Mouse (Mus musculus): ENCODE results near the gene Slc5a11. TPM values are rescaled to one million over a fixed set of nuclear protein-coding genes. Genes with fewer than 3 reads are reported as not detected.

The Slc5a11 gene
- polyA plus RNA-seq, 1 experiment from 2014 or later = 0.50 TPM

GRCm38 (mm10) chr7:123287903-123288302, 73.3 kb downstream of the Slc5a11 start:
- Histone ChIP-seq H3K36me3 (ENCODE audit: control insufficient read depth, insufficient read depth, low read length) (0 out of 2 replicates have a peak, but pooled peaks cover 7% of the 10 kb centered on the region), H3K4me2 (ENCODE audit: low read length) (no peak overlapping the region), H3K9ac (ENCODE audit: low read depth, low read length) (no peak overlapping the region), H3K27me3 (replicated peaks; ENCODE audit: control insufficient read depth, insufficient read depth, low read length) (no peaks in the 10 kb centered on the region), H3K4me3 (ENCODE audit: low read length) (no peak overlapping the region), H3K9me3 (ENCODE audit: control insufficient read depth, low read length) (no peaks in the 10 kb centered on the region), H3K27ac (ENCODE audit: low read depth, low read length) (no peak overlapping the region), H3K4me1 (ENCODE audit: control insufficient read depth, insufficient read depth, low read depth, low read length) (no peaks in the 10 kb centered on the region)
- no peak for ATAC-seq
- 84% methylated on average over 3 of the region's 3 CpGs for WGBS

- no peak for ATAC-seq
- H3K36me3 ChIP-seq (ENCODE audit: control insufficient read depth, insufficient read depth, low read length) = peaks cover 10% of the 10 kb centered on the region; the same call in 1 of the 2 replicates
- 72% methylated on average over 4 of the region's 4 CpGs for WGBS
Measured at GRCm38 (mm10) chr7:123289176-123289575, 74.6 kb downstream of the Slc5a11 start.

GRCm38 (mm10) chr7:123291942-123292341, 77.4 kb downstream of the Slc5a11 start:
- Histone ChIP-seq H3K27me3 (replicated peaks; ENCODE audit: control insufficient read depth, insufficient read depth, low read length) (no peaks in the 10 kb centered on the region), H3K4me1 (ENCODE audit: control insufficient read depth, insufficient read depth, low read depth, low read length) (no peaks in the 10 kb centered on the region), H3K4me2 (ENCODE audit: low read length) (no peak overlapping the region), H3K27ac (ENCODE audit: low read depth, low read length) (no peak overlapping the region), H3K4me3 (ENCODE audit: low read length) (no peak overlapping the region), H3K36me3 (ENCODE audit: control insufficient read depth, insufficient read depth, low read length) (peaks cover 10% of the 10 kb centered on the region), H3K9ac (ENCODE audit: low read depth, low read length) (no peak overlapping the region), H3K9me3 (ENCODE audit: control insufficient read depth, low read length) (no peaks in the 10 kb centered on the region)
- ATAC-seq = no peak
- WGBS = 95% methylated on average over 8 of the region's 8 CpGs

More at GRCm38 (mm10) chr7:123289176-123289575, 74.6 kb downstream of the Slc5a11 start:
- H3K9me3 ChIP-seq (ENCODE audit: control insufficient read depth, low read length) = no peaks in the 10 kb centered on the region
- no peak overlapping the region for H3K27ac ChIP-seq (ENCODE audit: low read depth, low read length)
- H3K4me3 ChIP-seq (ENCODE audit: low read length) = no peak overlapping the region
- H3K4me2 ChIP-seq (ENCODE audit: low read length) = no peak overlapping the region
- no peaks in the 10 kb centered on the region for H3K27me3 ChIP-seq (replicated peaks; ENCODE audit: control insufficient read depth, insufficient read depth, low read length)
- no peak overlapping the region for H3K9ac ChIP-seq (ENCODE audit: low read depth, low read length)
- no peaks in the 10 kb centered on the region for H3K4me1 ChIP-seq (ENCODE audit: control insufficient read depth, insufficient read depth, low read depth, low read length)

GRCm38 (mm10) chr7:123293898-123294297, 79.3 kb downstream of the Slc5a11 start:
- Histone ChIP-seq H3K27me3 (replicated peaks; ENCODE audit: control insufficient read depth, insufficient read depth, low read length) (no peaks in the 10 kb centered on the region), H3K27ac (ENCODE audit: low read depth, low read length) (no peak overlapping the region), H3K4me2 (ENCODE audit: low read length) (no peak overlapping the region), H3K4me3 (ENCODE audit: low read length) (no peak overlapping the region), H3K36me3 (ENCODE audit: control insufficient read depth, insufficient read depth, low read length) (peaks cover 12% of the 10 kb centered on the region), H3K9me3 (ENCODE audit: control insufficient read depth, low read length) (no peaks in the 10 kb centered on the region), H3K9ac (ENCODE audit: low read depth, low read length) (no peak overlapping the region), H3K4me1 (ENCODE audit: control insufficient read depth, insufficient read depth, low read depth, low read length) (no peaks in the 10 kb centered on the region)
- no peak for ATAC-seq
- 94% methylated on average over 7 of the region's 7 CpGs for WGBS

- Histone ChIP-seq H3K4me3 (ENCODE audit: low read length) (no peak overlapping the region), H3K27ac (ENCODE audit: low read depth, low read length) (no peak overlapping the region), H3K4me1 (ENCODE audit: control insufficient read depth, insufficient read depth, low read depth, low read length) (no peaks in the 10 kb centered on the region), H3K9me3 (ENCODE audit: control insufficient read depth, low read length) (no peaks in the 10 kb centered on the region), H3K27me3 (replicated peaks; ENCODE audit: control insufficient read depth, insufficient read depth, low read length) (no peaks in the 10 kb centered on the region), H3K9ac (ENCODE audit: low read depth, low read length) (no peak overlapping the region), H3K36me3 (ENCODE audit: control insufficient read depth, insufficient read depth, low read length) (peaks cover 12% of the 10 kb centered on the region), H3K4me2 (ENCODE audit: low read length) (no peak overlapping the region)
- WGBS = 82% methylated on average over 7 of the region's 7 CpGs
- no peak for ATAC-seq
Measured at GRCm38 (mm10) chr7:123295423-123295822, 80.8 kb downstream of the Slc5a11 start.

GRCm38 (mm10) chr7:123296097-123296496, 81.5 kb downstream of the Slc5a11 start:
- Histone ChIP-seq H3K27me3 (replicated peaks; ENCODE audit: control insufficient read depth, insufficient read depth, low read length) (no peaks in the 10 kb centered on the region), H3K9ac (ENCODE audit: low read depth, low read length) (no peak overlapping the region), H3K4me2 (ENCODE audit: low read length) (no peak overlapping the region), H3K4me3 (ENCODE audit: low read length) (no peak overlapping the region), H3K4me1 (ENCODE audit: control insufficient read depth, insufficient read depth, low read depth, low read length) (no peaks in the 10 kb centered on the region), H3K36me3 (ENCODE audit: control insufficient read depth, insufficient read depth, low read length) (peaks cover 12% of the 10 kb centered on the region), H3K9me3 (ENCODE audit: control insufficient read depth, low read length) (no peaks in the 10 kb centered on the region), H3K27ac (ENCODE audit: low read depth, low read length) (no peak overlapping the region)
- WGBS = 77% methylated on average over 6 of the region's 6 CpGs
- no peak for ATAC-seq

- peaks cover 13% of the 10 kb centered on the region for H3K36me3 ChIP-seq (ENCODE audit: control insufficient read depth, insufficient read depth, low read length)
- no peak for ATAC-seq
- H3K27me3 ChIP-seq (replicated peaks; ENCODE audit: control insufficient read depth, insufficient read depth, low read length) = no peaks in the 10 kb centered on the region
- H3K9ac ChIP-seq (ENCODE audit: low read depth, low read length) = no peak overlapping the region
- H3K4me3 ChIP-seq (ENCODE audit: low read length) = no peak overlapping the region
- H3K9me3 ChIP-seq (ENCODE audit: control insufficient read depth, low read length) = no peaks in the 10 kb centered on the region
- H3K27ac ChIP-seq (ENCODE audit: low read depth, low read length) = no peak overlapping the region
- no peaks in the 10 kb centered on the region for H3K4me1 ChIP-seq (ENCODE audit: control insufficient read depth, insufficient read depth, low read depth, low read length)
- 64% methylated on average over 3 of the region's 3 CpGs for WGBS
- H3K4me2 ChIP-seq (ENCODE audit: low read length) = no peak overlapping the region
Measured at GRCm38 (mm10) chr7:123298225-123298624, 83.6 kb downstream of the Slc5a11 start.

- H3K4me3 ChIP-seq (ENCODE audit: low read length) = no peak overlapping the region
- no peaks in the 10 kb centered on the region for H3K9me3 ChIP-seq (ENCODE audit: control insufficient read depth, low read length)
- H3K9ac ChIP-seq (ENCODE audit: low read depth, low read length) = no peak overlapping the region
- no peaks in the 10 kb centered on the region for H3K4me1 ChIP-seq (ENCODE audit: control insufficient read depth, insufficient read depth, low read depth, low read length)
- WGBS = 58% methylated on average over 3 of the region's 3 CpGs
- peaks cover 12% of the 10 kb centered on the region for H3K36me3 ChIP-seq (ENCODE audit: control insufficient read depth, insufficient read depth, low read length)
- no peaks in the 10 kb centered on the region for H3K27me3 ChIP-seq (replicated peaks; ENCODE audit: control insufficient read depth, insufficient read depth, low read length)
- ATAC-seq = no peak
- H3K27ac ChIP-seq (ENCODE audit: low read depth, low read length) = no peak overlapping the region
- no peak overlapping the region for H3K4me2 ChIP-seq (ENCODE audit: low read length)
Measured at GRCm38 (mm10) chr7:123300258-123300657, 85.7 kb downstream of the Slc5a11 start.

GRCm38 (mm10) chr7:123305397-123305796, 90.8 kb downstream of the Slc5a11 start:
- H3K9ac ChIP-seq (ENCODE audit: low read depth, low read length) = no peak overlapping the region
- no peaks in the 10 kb centered on the region for H3K4me1 ChIP-seq (ENCODE audit: control insufficient read depth, insufficient read depth, low read depth, low read length)
- no peak overlapping the region for H3K4me3 ChIP-seq (ENCODE audit: low read length)
- H3K27ac ChIP-seq (ENCODE audit: low read depth, low read length) = no peak overlapping the region
- WGBS = 81% methylated on average over 2 of the region's 2 CpGs
- no peaks in the 10 kb centered on the region for H3K9me3 ChIP-seq (ENCODE audit: control insufficient read depth, low read length)
- peaks cover 19% of the 10 kb centered on the region for H3K36me3 ChIP-seq (ENCODE audit: control insufficient read depth, insufficient read depth, low read length)
- ATAC-seq = peak; percentile 48; the same call in 1 of the 2 replicates
- H3K4me2 ChIP-seq (ENCODE audit: low read length) = no peak overlapping the region
- H3K27me3 ChIP-seq (replicated peaks; ENCODE audit: control insufficient read depth, insufficient read depth, low read length) = no peaks in the 10 kb centered on the region

- H3K4me3 ChIP-seq (ENCODE audit: low read length) = no peak overlapping the region
- H3K4me2 ChIP-seq (ENCODE audit: low read length) = no peak overlapping the region
- no peaks in the 10 kb centered on the region for H3K4me1 ChIP-seq (ENCODE audit: control insufficient read depth, insufficient read depth, low read depth, low read length)
- peaks cover 23% of the 10 kb centered on the region for H3K36me3 ChIP-seq (ENCODE audit: control insufficient read depth, insufficient read depth, low read length)
- H3K9ac ChIP-seq (ENCODE audit: low read depth, low read length) = no peak overlapping the region
- no peak for ATAC-seq
- no peak overlapping the region for H3K27ac ChIP-seq (ENCODE audit: low read depth, low read length)
- H3K27me3 ChIP-seq (replicated peaks; ENCODE audit: control insufficient read depth, insufficient read depth, low read length) = no peaks in the 10 kb centered on the region
- H3K9me3 ChIP-seq (ENCODE audit: control insufficient read depth, low read length) = no peaks in the 10 kb centered on the region
- 91% methylated on average over 8 of the region's 8 CpGs for WGBS
Measured at GRCm38 (mm10) chr7:123307236-123307635, 92.7 kb downstream of the Slc5a11 start.
